Mouse (Mus musculus): ENCODE results near the gene 4930544D05Rik. TPM values are rescaled to one million over a fixed set of nuclear protein-coding genes. Genes with fewer than 3 reads are reported as not detected.

Gene 4930544D05Rik
- total and polyA plus RNA-seq, 2 experiments from 2014 or later: 0.48 TPM; not detected in 1

GRCm38 (mm10) chr11:70646691-70647650, 31.3 kb downstream of the 4930544D05Rik start, which contains the start of the genes Rnf167 and Slc25a11:
Rnf167 (plus strand) TSS chr11:70647235.
Slc25a11 (minus strand) TSS chr11:70647479.
- DNase-seq (peak; percentile 99), ATAC-seq (peak; percentile 95)
- Histone ChIP-seq H3K9me3 (ENCODE audit: low read length) (no peaks in the 10 kb centered on the region), H3K27ac (ENCODE audit: low read depth, low read length) (peak within 1 kb of the TSS; percentile 94), H3K27me3 (ENCODE audit: insufficient read depth, low read length) (no peaks in the 10 kb centered on the region), H3K4me1 (ENCODE audit: insufficient read depth) (peaks cover 18% of the 10 kb centered on the region), H3K9ac (peak within 1 kb of the TSS; percentile 92), H3K4me3 (ENCODE audit: low read depth, low read length) (peak within 1 kb of the TSS; percentile 69), H3K36me3 (ENCODE audit: insufficient read depth) (peaks cover 48% of the 10 kb centered on the region), H3K4me2 (ENCODE audit: low read depth) (peak within 1 kb of the TSS; percentile 88)
- TF ChIP-seq CTCF (IDR thresholded peaks at IDR 0.05; ENCODE audit: low read depth): peak; percentile 38
- WGBS: under 1% methylated on average over 63 of the region's 63 CpGs

DNA sequence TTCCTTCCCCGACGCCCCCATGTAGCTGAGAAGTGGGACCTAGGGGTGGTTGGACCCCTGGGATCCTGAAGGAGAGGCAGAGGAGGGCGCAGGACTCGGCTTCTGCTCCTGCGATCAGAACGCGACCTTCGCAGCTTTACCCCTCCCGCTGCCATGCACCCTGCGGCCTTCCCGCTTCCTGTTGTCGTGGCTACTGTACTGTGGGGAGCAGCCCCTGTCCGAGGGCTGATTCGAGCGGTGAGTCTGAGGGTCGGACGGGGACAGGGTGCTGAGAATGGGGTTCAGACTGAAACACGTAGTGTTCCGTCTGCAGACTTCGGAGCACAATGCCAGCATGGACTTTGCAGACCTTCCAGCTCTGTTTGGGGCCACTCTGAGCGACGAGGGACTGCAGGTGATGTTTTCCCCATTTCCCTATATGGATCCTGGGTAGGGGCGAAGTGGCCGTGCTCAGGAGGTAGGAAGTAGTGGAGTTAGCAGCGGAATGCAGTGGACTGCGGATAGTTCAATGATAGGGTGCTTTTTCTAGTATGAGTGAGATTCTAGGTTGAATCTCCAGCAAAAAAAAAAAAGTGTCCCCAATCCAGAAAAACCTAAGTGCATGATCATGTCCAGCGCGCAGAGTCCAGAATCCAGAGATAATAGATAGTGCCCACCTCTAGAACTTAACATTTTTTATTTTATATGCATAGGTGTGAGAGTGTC, 32.2 kb downstream of the 4930544D05Rik start:
- no peak for TF ChIP-seq CTCF (IDR thresholded peaks at IDR 0.05; ENCODE audit: low read depth)
- WGBS: 4% methylated on average over 28 of the region's 28 CpGs
- ATAC-seq (no peak), DNase-seq (no peak)
- peaks cover 47% of the 10 kb centered on the region for H3K36me3 ChIP-seq (ENCODE audit: insufficient read depth)
- H3K4me2 ChIP-seq (ENCODE audit: low read depth): peak overlapping the region; percentile 84
- no peaks in the 10 kb centered on the region for H3K9me3 ChIP-seq (ENCODE audit: low read length)
- H3K27me3 ChIP-seq (ENCODE audit: insufficient read depth, low read length): no peaks in the 10 kb centered on the region
- peak overlapping the region; percentile 80 for H3K9ac ChIP-seq
- H3K4me1 ChIP-seq (ENCODE audit: insufficient read depth): peaks cover 18% of the 10 kb centered on the region
- H3K4me3 ChIP-seq (ENCODE audit: low read depth, low read length): peak overlapping the region; percentile 69
- H3K27ac ChIP-seq (ENCODE audit: low read depth, low read length): peak overlapping the region; percentile 94

GRCm38 (mm10) chr11:70648512-70648911, 32.9 kb downstream of the 4930544D05Rik start:
- Histone ChIP-seq H3K4me2 (ENCODE audit: low read depth) (peak overlapping the region; percentile 84), H3K9ac (peak overlapping the region; percentile 80; the same call in 1 of the 2 replicates), H3K4me1 (ENCODE audit: insufficient read depth) (peaks cover 18% of the 10 kb centered on the region), H3K9me3 (ENCODE audit: low read length) (no peaks in the 10 kb centered on the region), H3K27ac (ENCODE audit: low read depth, low read length) (no peak overlapping the region), H3K27me3 (ENCODE audit: insufficient read depth, low read length) (no peaks in the 10 kb centered on the region), H3K4me3 (ENCODE audit: low read depth, low read length) (no peak overlapping the region), H3K36me3 (ENCODE audit: insufficient read depth) (peaks cover 47% of the 10 kb centered on the region)
- no peak for TF ChIP-seq CTCF (IDR thresholded peaks at IDR 0.05; ENCODE audit: low read depth)
- 88% methylated on average over 4 of the region's 4 CpGs for WGBS
- no peak for ATAC-seq
- no peak for DNase-seq

GRCm38 (mm10) chr11:70649185-70649734, 33.6 kb downstream of the 4930544D05Rik start:
- WGBS: 89% methylated on average over 8 of the region's 8 CpGs
- ATAC-seq (no peak), DNase-seq (no peak)
- no peak for TF ChIP-seq CTCF (IDR thresholded peaks at IDR 0.05; ENCODE audit: low read depth)
- Histone ChIP-seq H3K4me1 (ENCODE audit: insufficient read depth) (peaks cover 18% of the 10 kb centered on the region), H3K36me3 (ENCODE audit: insufficient read depth) (peaks cover 46% of the 10 kb centered on the region), H3K4me2 (ENCODE audit: low read depth) (no peak overlapping the region), H3K27me3 (ENCODE audit: insufficient read depth, low read length) (no peaks in the 10 kb centered on the region), H3K9ac (no peak overlapping the region), H3K27ac (ENCODE audit: low read depth, low read length) (no peak overlapping the region), H3K9me3 (ENCODE audit: low read length) (no peaks in the 10 kb centered on the region), H3K4me3 (ENCODE audit: low read depth, low read length) (no peak overlapping the region)

DNA sequence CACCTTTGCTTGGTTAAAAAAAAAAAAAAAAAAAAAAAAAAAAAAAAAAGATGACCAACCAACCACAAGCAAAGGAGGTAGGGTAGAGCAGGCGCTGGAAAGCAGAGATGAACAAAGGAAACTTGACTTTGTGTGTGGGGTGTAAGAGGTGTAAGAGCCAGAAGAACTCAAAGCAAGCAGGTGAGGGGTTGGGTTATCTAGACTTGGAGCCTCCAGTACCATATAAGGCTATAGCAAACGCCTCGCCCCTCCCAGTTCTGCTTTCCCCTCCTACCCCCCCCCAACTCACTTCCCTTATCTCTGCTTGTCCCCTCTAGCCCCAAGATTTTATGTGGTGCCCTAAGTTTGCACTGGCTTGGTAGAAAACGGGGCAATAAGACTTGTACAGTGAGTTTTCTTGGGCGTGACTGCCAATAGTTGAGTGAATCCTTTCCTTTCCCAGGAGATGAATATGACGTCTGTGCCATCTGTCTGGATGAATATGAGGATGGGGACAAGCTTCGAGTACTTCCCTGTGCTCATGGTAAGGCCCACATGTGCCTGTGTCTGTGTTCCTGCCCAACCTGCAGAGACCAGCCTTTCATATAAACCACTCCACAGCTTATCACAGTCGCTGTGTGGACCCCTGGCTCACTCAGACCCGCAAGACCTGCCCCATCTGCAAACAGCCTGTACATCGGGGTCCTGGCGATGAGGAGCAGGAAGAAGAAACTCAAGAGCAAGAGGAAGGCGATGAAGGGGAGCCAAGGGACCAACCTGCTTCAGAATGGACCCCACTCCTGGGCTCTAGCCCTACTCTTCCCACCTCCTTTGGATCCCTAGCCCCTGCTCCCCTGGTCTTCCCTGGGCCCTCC, 34.9 kb downstream of the 4930544D05Rik start:
- WGBS: 84% methylated on average over 12 of the region's 12 CpGs
- Histone ChIP-seq H3K9me3 (ENCODE audit: low read length) (no peaks in the 10 kb centered on the region), H3K27me3 (ENCODE audit: insufficient read depth, low read length) (no peaks in the 10 kb centered on the region), H3K4me1 (ENCODE audit: insufficient read depth) (peaks cover 17% of the 10 kb centered on the region), H3K27ac (ENCODE audit: low read depth, low read length) (no peak overlapping the region), H3K36me3 (ENCODE audit: insufficient read depth) (peaks cover 34% of the 10 kb centered on the region), H3K4me2 (ENCODE audit: low read depth) (no peak overlapping the region), H3K9ac (no peak overlapping the region), H3K4me3 (ENCODE audit: low read depth, low read length) (no peak overlapping the region)
- DNase-seq: no peak
- no peak for ATAC-seq
- TF ChIP-seq CTCF (IDR thresholded peaks at IDR 0.05; ENCODE audit: low read depth): no peak

DNA sequence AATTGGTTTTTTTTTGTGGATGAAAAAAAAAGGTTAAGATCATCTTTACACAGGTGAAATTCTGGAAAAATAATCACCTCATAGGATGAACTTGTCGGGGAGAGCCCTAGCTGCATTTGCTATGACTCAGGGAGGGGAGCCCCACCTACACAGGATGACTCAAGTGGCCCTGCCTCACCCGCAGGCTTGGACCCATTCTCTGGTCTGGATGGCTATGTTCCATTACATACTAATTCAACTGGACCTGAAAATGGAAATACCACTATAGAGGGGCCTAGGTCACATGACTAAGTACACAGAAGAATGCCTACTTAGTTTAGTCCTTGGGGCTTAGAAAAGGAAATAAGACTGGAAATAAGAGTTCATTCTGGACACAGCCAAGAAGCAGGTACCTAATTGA, 35.7 kb downstream of the 4930544D05Rik start:
- DNase-seq (no peak), ATAC-seq (no peak)
- H3K4me3 ChIP-seq (ENCODE audit: low read depth, low read length): no peak overlapping the region
- no peaks in the 10 kb centered on the region for H3K9me3 ChIP-seq (ENCODE audit: low read length)
- peaks cover 34% of the 10 kb centered on the region for H3K36me3 ChIP-seq (ENCODE audit: insufficient read depth)
- no peaks in the 10 kb centered on the region for H3K27me3 ChIP-seq (ENCODE audit: insufficient read depth, low read length)
- no peak overlapping the region for H3K9ac ChIP-seq
- no peak overlapping the region for H3K4me2 ChIP-seq (ENCODE audit: low read depth)
- peaks cover 9% of the 10 kb centered on the region for H3K4me1 ChIP-seq (ENCODE audit: insufficient read depth)
- 84% methylated on average over 2 of the region's 2 CpGs for WGBS
- TF ChIP-seq CTCF (IDR thresholded peaks at IDR 0.05; ENCODE audit: low read depth): no peak
- no peak overlapping the region for H3K27ac ChIP-seq (ENCODE audit: low read depth, low read length)

Data from forebrain, postnatal 0 days (tissue).